7 mouse cellular contexts compared by ENCODE assay signal in genomic region chr8:125955671-125956070, GRCm38 (mm10). TPM values are rescaled to one million over a fixed set of nuclear protein-coding genes. Genes with fewer than 3 reads are reported as not detected.
A peak's percentile ranks its signal among the peaks of the same experiment; 100 is the strongest.
DNase-seq lines count a peak whose midpoint lies in the region; ATAC-seq and TF ChIP-seq lines count a peak whose summit lies in the region.

No protein-coding gene starts in this region.

- 11% methylated on average over 11 of the region's 11 CpGs for WGBS in intestine, postnatal 0 days
- WGBS in lung, embryonic 14.5 days = 14% methylated on average over 11 of the region's 11 CpGs
- WGBS in stomach, embryonic 15.5 days = 12% methylated on average over 11 of the region's 11 CpGs

- H3K4me3 ChIP-seq in intestine, postnatal 0 days (ENCODE audit: low read depth, low read length) = no peak overlapping the region
- no peak overlapping the region for H3K4me3 ChIP-seq in lung, embryonic 14.5 days (ENCODE audit: low read depth, low read length)
- no peak overlapping the region for H3K4me3 ChIP-seq in stomach, embryonic 15.5 days (replicated peaks)

- no peak for ATAC-seq in intestine, postnatal 0 days
- ATAC-seq in lung, embryonic 14.5 days (ENCODE audit: insufficient read depth) = no peak
- ATAC-seq in stomach, embryonic 15.5 days (ENCODE audit: insufficient read depth, low FRiP score, low read depth) = no peak

- no peaks in the 10 kb centered on the region for H3K4me1 ChIP-seq in intestine, postnatal 0 days (replicated peaks; ENCODE audit: control insufficient read depth, insufficient read depth, low read length)
- no peaks in the 10 kb centered on the region for H3K4me1 ChIP-seq in lung, embryonic 14.5 days (ENCODE audit: insufficient read depth)
- no peaks in the 10 kb centered on the region for H3K4me1 ChIP-seq in stomach, embryonic 15.5 days

- DNase-seq in right cerebral cortex, adult 18-20 months = peak; percentile 52
- no peak for DNase-seq in right cerebral cortex, postnatal 36 days (ENCODE audit: low spot score in 2 of 2)
- peak; percentile 54 to 73 for DNase-seq in adrenal gland, postnatal 36 days
- peak; percentile 34 for DNase-seq in embryo, embryonic 11.5 days (ENCODE audit: low read depth, low spot score)
- DNase-seq in lung, embryonic 14.5 days = peak; percentile 82

- no peaks in the 10 kb centered on the region for H3K27me3 ChIP-seq in intestine, postnatal 0 days (replicated peaks; ENCODE audit: control insufficient read depth, insufficient read depth, low read length)
- H3K27me3 ChIP-seq in lung, embryonic 14.5 days (ENCODE audit: insufficient read depth, low read length) = no peaks in the 10 kb centered on the region
- no peaks in the 10 kb centered on the region for H3K27me3 ChIP-seq in stomach, embryonic 15.5 days (replicated peaks)

- peak; percentile 88 for TF ChIP-seq CTCF in intestine, postnatal 0 days (IDR thresholded peaks at IDR 0.05; ENCODE audit: low read depth)
- peak; percentile 81 for TF ChIP-seq CTCF in lung, embryonic 14.5 days (IDR thresholded peaks at IDR 0.05; ENCODE audit: low read depth)

- H3K36me3 ChIP-seq in intestine, postnatal 0 days (ENCODE audit: control insufficient read depth, insufficient read depth) = no peaks in the 10 kb centered on the region
- no peaks in the 10 kb centered on the region for H3K36me3 ChIP-seq in lung, embryonic 14.5 days (ENCODE audit: insufficient read depth)
- no peaks in the 10 kb centered on the region for H3K36me3 ChIP-seq in stomach, embryonic 15.5 days

- no peak overlapping the region for H3K27ac ChIP-seq in intestine, postnatal 0 days (ENCODE audit: low read depth, low read length)
- H3K27ac ChIP-seq in lung, embryonic 14.5 days (ENCODE audit: low read depth) = no peak overlapping the region
- H3K27ac ChIP-seq in stomach, embryonic 15.5 days = no peak overlapping the region

- H3K9ac ChIP-seq in intestine, postnatal 0 days (ENCODE audit: low read depth, low read length) = no peak overlapping the region
- no peak overlapping the region for H3K9ac ChIP-seq in lung, embryonic 14.5 days
- no peak overlapping the region for H3K9ac ChIP-seq in stomach, embryonic 15.5 days

- H3K9me3 ChIP-seq in intestine, postnatal 0 days (ENCODE audit: control insufficient read depth) = no peaks in the 10 kb centered on the region
- H3K9me3 ChIP-seq in lung, embryonic 14.5 days (ENCODE audit: low read depth, low read length) = peaks cover 2% of the 10 kb centered on the region; the same call in 1 of the 2 replicates
- H3K9me3 ChIP-seq in stomach, embryonic 15.5 days = no peaks in the 10 kb centered on the region

- peak overlapping the region; percentile 45 for H3K4me2 ChIP-seq in intestine, postnatal 0 days (replicated peaks; ENCODE audit: low read depth)
- 0 out of 2 replicates have a peak overlapping the region, but pooled peaks have one; percentile 20 for H3K4me2 ChIP-seq in lung, embryonic 14.5 days
- 0 out of 2 replicates have a peak overlapping the region, but pooled peaks have one; percentile 37 for H3K4me2 ChIP-seq in stomach, embryonic 15.5 days

RNA-seq across cellular contexts. Expression of gene Kcnk1, which starts 39.3 kb away (rescaled TPM):
- total RNA-seq in adrenal gland, postnatal 36 days (2021) = 1 to 10 TPM; 1.3 to 4.8 TPM
- 28.7 and 36.7 TPM in 2 replicates for polyA plus RNA-seq in intestine, postnatal 0 days (2015; fragmentation: Nextera tagmentation; extraction: Ambion mirVana)
- 48.3 and 49.0 TPM in 2 replicates for polyA plus RNA-seq in lung, embryonic 14.5 days (2014; fragmentation: Nextera tagmentation; extraction: Ambion mirVana)
- polyA plus RNA-seq in stomach, embryonic 15.5 days (2015; fragmentation: Nextera tagmentation; extraction: Ambion mirVana) = 58.1 and 69.1 TPM in 2 replicates

RNA-seq across cellular contexts. Expression of gene Map3k21, which starts 45.4 kb away (rescaled TPM):
- 1 to 10 TPM in 1 of 2 experiments, under 1 TPM in 1; 0.70 to 2.7 TPM for total RNA-seq in adrenal gland, postnatal 36 days (2021)
- polyA plus RNA-seq in intestine, postnatal 0 days (2015; fragmentation: Nextera tagmentation; extraction: Ambion mirVana) = 4.5 and 5.1 TPM in 2 replicates
- 4.1 and 5.3 TPM in 2 replicates for polyA plus RNA-seq in lung, embryonic 14.5 days (2014; fragmentation: Nextera tagmentation; extraction: Ambion mirVana)
- polyA plus RNA-seq in stomach, embryonic 15.5 days (2015; fragmentation: Nextera tagmentation; extraction: Ambion mirVana) = 1.7 and 2.3 TPM in 2 replicates

RNA-seq across cellular contexts. Expression of gene Pcnx2, which starts 57.6 kb away (rescaled TPM):
- under 1 TPM; 0.33 to 0.43 TPM for total RNA-seq in adrenal gland, postnatal 36 days (2021)
- 0.04 and 0.29 TPM in 2 replicates for polyA plus RNA-seq in intestine, postnatal 0 days (2015; fragmentation: Nextera tagmentation; extraction: Ambion mirVana)
- polyA plus RNA-seq in lung, embryonic 14.5 days (2014; fragmentation: Nextera tagmentation; extraction: Ambion mirVana) = 0.15 TPM in 1 of 2 replicates, not detected in the other
- 0.21 and 0.27 TPM in 2 replicates for polyA plus RNA-seq in stomach, embryonic 15.5 days (2015; fragmentation: Nextera tagmentation; extraction: Ambion mirVana)

Comparison
In these comparisons a context has a peak if more than half of its experiments do, and no peak if none do; other contexts are left out.
1. DNase-seq: peak in right cerebral cortex, adult 18-20 months (single experiment), adrenal gland, postnatal 36 days (2 of 2), embryo, embryonic 11.5 days (single experiment) and lung, embryonic 14.5 days (single experiment); none in right cerebral cortex, postnatal 36 days (0 of 2).
2. Peak in every context shown above with its lines, with median percentiles within 50 percentile points of each other: H3K4me2 ChIP-seq.